Mouse (Mus musculus) cerebral cortex, adult 2 months (tissue): ENCODE data around the gene Lce1i.

Experiments used
- WGBS: fragments of 180-500 bp; shearing (Covaris S2); methylation state at CpG from one replicate; pipeline ENCODE4 v1.1.7; 2018; 5-methylcytosine and 5-hydroxymethylcytosine counted together

Gene Lce1i

DNA sequence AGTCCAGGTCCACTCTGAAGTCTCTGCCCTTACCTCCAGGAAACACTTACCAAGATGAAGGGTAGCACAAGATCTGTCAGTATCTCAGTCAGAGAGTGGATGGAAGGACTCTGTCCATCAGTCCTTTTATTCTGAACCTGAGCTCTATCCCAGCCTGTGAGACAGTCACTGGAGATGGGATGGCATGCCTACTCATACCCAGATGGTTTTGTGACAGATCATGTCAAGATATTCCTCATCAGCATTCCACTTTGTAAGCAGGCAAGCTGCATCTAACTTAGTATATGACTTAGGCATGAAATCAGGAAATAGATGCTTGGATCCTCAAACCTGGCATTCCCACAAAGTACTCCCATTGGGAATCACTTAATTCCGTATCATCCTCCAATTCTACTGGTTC, at the start of gene Lce1i:
Gene Lce1i (minus strand): TSS at position 101 of the 400 bp plus-strand sequence.
- WGBS, result 82% methylated on average over 1 of the region's 1 CpGs

DNA sequence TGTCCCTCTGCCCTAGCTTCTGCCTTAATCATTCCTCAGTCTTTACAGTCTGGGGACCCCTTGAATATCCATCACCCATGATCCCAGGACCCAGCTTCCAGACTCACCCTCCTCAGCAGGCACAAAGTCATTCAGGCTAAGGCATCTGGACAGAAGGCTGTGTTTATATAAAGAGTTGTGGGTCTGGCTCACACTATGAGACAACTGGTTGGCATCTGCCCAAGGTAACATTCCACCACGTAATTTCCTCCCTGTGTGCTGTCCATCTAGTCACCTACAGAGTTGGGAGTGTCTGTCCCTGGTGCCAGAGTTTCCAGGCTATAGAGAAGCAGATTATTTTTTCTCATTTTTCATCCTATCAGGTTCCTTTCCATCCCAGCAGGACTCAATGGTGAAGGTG, 48.4 kb upstream of the Lce1i start, which contains the start of gene Kprp:
Gene Kprp (minus strand): TSS at position 140 of the 400 bp plus-strand sequence.
- 38% methylated on average over 1 of the region's 1 CpGs for WGBS

DNA sequence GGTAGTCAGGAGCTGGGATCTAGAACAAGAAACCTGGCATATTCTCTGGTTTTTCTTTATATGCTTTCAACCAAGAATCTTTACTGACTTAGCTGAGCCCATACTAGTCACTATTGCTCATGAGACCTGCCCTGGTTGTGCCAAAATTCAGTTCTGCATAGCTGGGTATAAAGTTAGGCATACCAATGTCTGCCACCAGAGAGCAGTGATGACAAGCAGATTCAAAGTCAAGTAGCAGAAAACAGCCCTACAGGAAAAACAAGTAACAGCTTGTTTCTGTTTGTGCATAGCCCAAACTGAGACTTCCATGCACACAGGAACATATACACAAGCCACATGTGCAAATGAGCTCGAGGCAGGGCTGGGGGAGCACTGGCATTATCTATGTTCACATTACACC, 47.1 kb upstream of the Lce1i start:
- WGBS, result 10% methylated on average over 1 of the region's 1 CpGs

DNA sequence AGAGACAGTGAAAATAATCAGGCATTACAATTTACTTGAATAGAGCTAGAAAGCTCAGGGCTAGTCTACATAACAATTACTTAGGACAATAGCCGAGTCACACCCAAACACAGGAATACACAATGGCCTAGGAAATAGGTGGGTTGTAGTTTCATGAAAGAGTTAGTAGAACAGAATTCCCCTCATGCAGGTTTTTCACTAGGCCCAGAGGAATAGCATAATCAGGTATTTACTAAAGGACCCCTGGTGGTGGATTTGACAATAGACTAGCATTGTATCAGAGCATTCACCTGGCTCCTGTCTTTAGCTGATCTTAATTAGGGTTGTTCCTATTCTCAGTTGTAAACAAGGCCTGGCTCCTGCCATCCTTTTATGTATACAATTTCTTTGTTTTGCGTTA, 37.3 kb upstream of the Lce1i start:
- 89% methylated on average over 2 of the region's 2 CpGs for WGBS

DNA sequence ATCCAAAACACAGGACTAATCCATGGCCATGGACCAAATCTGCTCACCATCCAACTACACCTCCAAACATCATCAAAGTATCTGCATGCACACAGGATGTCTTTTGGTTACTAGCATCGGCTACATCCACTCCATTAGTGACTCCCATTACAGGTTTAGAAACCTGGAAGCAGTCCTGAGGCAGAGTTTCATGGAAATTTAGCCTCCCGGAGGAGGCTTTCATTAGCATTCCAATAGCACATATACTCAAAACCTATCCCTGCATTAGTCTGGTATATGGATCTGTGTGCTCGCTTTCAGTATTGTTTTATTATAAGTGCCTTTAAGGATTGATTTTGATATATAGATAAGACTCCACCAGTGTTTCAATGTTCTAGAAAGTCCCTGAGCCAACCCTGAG, 36.9 kb upstream of the Lce1i start:
- WGBS, result 87% methylated on average over 3 of the region's 3 CpGs

DNA sequence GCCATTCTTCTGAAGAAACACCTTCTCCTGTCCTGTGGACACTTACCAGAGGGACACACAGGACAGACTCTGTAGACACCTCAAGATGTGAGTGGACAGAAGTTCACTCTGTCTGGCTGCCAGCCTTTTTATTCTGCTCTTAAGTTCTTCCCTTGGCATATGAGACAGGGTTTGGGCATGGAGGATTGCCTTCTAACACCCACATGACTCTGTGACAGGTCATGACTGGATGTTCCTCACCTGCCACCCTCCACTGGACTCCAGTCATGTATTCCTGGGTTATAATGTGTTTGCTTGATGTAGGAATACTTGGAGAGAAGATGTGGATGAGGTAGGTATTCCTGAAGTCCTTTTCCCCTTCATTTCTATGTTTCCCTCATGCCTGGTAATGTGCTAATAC, 29.1 kb upstream of the Lce1i start, which contains the start of gene Lce1k:
Gene Lce1k (minus strand): TSS at position 101 of the 400 bp plus-strand sequence.

DNA sequence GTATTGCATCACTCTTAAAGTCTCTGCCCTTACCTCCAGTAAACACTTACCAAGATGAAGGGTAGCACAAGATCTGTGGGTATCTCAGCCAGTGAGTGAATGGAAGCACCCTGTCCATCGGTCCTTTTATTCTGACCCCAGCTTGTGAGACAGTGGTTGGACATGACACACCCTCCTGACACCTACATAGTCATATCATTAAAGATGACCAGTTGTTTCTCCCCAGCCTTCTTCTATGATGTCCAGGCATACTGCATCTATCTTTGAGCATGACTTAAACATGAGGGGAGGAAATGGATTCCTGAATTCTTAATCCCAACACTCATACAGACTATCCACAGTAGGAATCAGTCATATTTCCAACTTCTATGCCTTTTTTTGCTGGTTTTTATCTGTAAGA, 11.7 kb upstream of the Lce1i start, which contains the start of gene Lce1j:
Gene Lce1j (minus strand): TSS at position 101 of the 400 bp plus-strand sequence.
- WGBS, result 94% methylated on average over 1 of the region's 1 CpGs

DNA sequence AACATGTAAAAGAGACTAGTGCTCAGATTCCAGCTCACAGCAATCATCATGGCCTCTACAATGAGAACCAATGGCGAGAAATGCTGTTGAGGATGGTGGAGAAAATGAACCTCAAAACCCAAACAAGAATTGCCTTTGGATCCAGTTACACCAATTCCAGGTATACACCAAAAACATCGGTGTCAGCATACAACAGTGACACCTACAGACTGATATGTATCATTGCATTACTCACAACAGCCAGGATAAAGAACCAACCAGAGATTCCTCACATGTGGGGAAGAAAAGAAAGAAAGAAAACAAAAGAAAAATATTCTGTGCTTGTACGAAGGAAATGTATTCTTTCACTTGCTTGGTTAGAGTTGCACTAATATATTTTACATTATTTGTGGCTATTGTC, 7.1 kb downstream of the Lce1i start:
- 27% methylated on average over 3 of the region's 3 CpGs for WGBS

DNA sequence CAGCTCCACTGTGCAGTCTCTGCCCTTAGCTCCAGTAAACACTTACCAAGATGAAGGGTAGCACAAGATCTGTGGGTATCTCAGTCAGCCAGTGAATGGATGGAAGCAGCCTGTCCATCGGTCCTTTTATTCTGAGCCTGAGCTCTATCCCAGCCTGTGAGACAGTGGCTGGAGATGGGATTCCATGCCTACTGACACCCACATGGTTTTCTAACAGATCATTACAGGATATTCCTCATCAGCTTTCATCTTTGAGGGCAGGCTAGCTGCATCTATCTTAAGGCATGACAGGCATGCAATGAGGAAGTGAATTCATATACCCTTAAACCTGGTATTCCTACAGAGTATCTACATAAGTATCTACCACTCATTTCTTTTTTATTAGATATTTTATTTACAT, 13.7 kb downstream of the Lce1i start, which contains the start of gene Lce1h:
Gene Lce1h (minus strand): TSS at position 101 of the 400 bp plus-strand sequence.
- 97% methylated on average over 1 of the region's 1 CpGs for WGBS

DNA sequence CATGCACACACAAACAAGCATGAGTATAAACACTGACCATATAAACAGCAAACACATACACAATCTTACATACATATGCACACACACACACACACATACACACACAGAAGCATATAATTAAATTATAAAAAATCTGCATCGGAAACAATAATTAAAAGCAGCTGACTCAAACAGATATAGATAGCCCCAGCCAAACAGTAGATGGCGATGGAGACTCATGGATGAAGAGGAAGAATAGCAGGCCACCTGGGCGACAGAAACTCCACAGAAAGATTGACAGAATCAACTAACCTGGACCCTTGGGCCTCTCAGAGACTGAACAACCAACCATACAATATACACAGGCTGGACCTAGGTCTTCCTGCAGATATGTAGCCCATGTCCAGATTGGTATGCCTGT, 25.5 kb downstream of the Lce1i start:
- 43% methylated on average over 3 of the region's 3 CpGs for WGBS

DNA sequence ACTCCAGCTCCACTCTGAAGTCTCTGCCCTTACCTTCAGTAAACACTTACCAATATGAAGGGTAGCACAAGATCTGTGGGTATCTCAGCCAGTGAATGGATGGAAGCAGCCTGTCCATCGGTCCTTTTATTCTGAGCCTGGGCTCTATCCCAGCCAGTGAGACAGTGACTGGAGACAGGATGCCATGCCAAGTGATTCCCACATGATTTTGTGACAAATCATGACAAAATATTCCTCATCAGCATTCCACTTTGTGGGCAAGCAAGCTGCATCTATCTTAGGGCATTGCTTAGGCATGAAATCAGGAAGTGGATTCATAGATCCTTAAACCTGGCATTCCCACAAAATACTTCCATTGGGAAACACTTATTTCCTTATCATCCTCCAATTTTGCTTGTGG, 26.5 kb downstream of the Lce1i start, which contains the start of gene Lce1g:
Gene Lce1g (minus strand): TSS at position 101 of the 400 bp plus-strand sequence.
- WGBS, result 79% methylated on average over 1 of the region's 1 CpGs

DNA sequence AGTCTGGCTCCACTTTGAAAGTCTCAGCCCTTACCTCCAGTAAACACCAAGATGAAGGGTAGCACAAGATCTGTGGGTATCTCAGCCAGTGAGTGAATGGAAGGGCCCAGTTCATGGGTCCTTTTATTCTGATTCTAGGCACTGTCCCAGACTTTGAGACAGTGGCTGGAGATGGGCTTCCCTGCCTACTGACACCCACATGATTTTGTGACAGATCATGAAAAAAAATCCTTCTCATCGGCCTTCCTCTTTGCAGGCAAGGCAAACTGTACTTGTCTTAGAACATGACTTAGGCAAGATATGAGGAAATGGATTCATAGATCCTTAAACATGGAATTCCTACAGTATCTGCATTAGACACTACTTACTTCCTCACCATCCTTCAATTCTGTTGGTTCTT, 39.7 kb downstream of the Lce1i start, which contains the start of gene Gm38119:
Gene Gm38119 (minus strand): TSS at position 101 of the 400 bp plus-strand sequence.
- 75% methylated on average over 1 of the region's 1 CpGs for WGBS
